Mouse (Mus musculus) lung, postnatal 25 days (tissue): Measurements from ENCODE around the gene Lpp.

Source experiments
- DNase-seq: peaks from one replicate; pipeline ENCODE4 v3.0.0; 2022; ENCODE audit warnings: low spot score

Lpp gene

DNA sequence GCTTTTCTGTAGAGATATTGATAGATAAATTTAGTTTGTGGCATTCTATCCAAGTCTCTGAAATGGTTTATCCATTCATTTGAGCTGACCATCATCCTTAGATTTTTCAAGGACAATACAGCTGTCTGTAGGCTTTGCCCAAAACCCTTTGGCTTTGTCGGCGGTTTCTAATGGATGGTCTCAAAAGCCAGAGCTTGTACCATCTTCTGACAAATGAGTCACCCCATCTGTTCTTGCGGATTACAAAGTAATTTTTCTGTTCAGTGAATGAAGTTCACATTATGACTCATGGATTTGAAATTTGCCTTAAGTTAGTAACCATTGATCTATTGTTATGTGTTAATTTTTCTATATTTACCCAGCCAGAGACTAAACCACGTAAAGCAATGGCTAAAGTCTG is 301.8 kb downstream of the Lpp start:
- no peak for DNase-seq

DNA sequence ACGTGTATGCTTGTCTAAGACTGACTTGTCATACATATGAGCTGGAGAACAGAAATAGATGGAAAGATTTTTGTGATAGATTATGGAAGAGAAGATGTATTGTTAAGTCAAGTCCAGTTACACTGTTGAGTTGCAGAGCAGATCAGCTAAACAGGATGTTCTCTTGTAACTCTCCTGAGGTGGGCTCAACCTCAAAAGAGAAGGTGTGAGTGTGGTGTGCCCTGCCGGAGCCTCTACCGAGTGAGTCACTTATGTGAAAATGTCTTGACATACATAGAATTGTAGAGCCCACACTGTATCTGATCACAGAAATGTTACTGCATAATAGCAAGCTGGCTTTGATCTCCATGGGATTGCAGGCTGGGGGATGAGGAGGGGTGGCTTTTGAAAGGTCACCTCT is 310.9 kb downstream of the Lpp start:
- no peak for DNase-seq

GRCm38 (mm10) chr16:24723641-24724040 is 330.3 kb downstream of the Lpp start:
- DNase-seq = no peak

GRCm38 (mm10) chr16:24732751-24733150 is 339.4 kb downstream of the Lpp start:
- DNase-seq = no peak

- DNase-seq = peak; percentile 11
Measured at GRCm38 (mm10) chr16:24733321-24733720, 340.0 kb downstream of the Lpp start.

GRCm38 (mm10) chr16:24735754-24736153 is 342.4 kb downstream of the Lpp start:
- no peak for DNase-seq

DNA sequence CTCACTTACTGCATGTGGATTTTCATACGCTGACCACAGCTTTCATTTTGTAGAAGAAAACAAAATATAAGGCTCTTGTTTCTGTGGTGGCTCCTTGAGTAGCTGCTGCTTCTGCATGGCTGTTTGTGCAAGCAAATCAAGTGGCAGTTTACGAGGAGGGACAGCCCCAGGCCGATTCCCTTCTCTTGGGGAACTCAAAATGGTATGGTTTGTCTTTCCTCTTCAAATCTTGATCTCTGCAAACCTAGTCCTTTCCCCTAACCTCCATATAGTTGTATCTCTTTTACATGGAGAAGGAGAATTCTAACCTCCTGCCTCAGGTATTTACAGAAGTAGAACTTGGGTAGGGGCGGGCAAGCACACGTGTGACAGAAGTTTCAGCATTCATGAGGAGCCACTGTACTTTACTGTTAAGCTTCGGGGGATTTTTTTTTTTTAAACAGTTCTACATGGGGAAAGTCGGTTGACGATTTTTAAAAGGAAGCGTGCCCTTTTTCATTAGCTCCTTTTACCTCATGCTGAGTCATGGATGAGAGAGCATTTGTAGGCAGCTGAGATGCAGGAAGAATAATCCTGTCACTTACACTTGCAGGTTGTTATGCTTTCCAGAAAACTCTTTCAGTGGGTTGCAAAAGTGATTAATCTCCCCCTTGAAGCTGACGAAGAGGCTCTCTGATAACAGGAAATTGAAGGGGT is 344.2 kb downstream of the Lpp start:
- DNase-seq = no peak

- no peak for DNase-seq
Measured at GRCm38 (mm10) chr16:24740714-24741113, 347.4 kb downstream of the Lpp start.

GRCm38 (mm10) chr16:24749816-24750215 is 356.5 kb downstream of the Lpp start:
- no peak for DNase-seq

DNA sequence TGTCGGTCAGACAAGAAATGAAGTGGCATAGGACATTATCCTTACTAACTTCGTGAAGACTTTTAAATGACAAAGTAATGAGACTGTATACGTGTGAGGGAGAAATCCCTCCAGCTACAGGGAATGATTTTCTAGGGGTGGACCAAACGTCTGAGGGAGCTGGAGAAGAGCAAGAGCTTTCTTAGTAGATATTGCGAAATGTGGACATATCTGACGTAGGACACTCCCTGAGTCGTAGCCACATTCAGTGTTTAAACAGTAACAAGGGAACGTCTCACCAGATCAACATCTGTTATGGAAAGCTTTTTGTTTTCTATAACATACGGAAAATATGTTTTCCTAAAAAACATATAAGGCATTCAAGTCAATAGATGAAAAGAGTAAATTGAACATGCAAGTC is 362.8 kb downstream of the Lpp start:
- DNase-seq = no peak

DNA sequence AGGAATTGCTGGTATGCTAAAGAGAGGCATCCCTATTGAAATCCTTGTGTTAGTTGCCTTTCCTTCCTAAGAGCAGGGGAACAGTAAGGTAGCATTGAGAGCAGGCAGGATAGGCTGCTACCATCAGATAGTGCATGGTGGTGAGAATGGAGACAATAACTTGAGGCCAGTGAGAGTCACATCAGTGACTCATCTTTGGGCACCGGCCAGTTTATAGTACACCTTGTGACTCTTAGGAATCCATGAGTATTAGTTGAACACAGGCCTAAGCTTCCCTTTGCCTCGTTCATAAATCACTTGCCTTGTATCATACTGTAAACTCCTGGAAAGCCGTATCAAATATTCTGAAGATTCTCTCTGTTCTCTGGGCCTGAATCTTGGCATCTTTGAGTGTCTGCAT is 372.7 kb downstream of the Lpp start:
- DNase-seq = no peak

GRCm38 (mm10) chr16:24766596-24766995 is 373.3 kb downstream of the Lpp start:
- DNase-seq = no peak

GRCm38 (mm10) chr16:24777053-24777452 is 383.7 kb downstream of the Lpp start:
- DNase-seq = no peak

DNA sequence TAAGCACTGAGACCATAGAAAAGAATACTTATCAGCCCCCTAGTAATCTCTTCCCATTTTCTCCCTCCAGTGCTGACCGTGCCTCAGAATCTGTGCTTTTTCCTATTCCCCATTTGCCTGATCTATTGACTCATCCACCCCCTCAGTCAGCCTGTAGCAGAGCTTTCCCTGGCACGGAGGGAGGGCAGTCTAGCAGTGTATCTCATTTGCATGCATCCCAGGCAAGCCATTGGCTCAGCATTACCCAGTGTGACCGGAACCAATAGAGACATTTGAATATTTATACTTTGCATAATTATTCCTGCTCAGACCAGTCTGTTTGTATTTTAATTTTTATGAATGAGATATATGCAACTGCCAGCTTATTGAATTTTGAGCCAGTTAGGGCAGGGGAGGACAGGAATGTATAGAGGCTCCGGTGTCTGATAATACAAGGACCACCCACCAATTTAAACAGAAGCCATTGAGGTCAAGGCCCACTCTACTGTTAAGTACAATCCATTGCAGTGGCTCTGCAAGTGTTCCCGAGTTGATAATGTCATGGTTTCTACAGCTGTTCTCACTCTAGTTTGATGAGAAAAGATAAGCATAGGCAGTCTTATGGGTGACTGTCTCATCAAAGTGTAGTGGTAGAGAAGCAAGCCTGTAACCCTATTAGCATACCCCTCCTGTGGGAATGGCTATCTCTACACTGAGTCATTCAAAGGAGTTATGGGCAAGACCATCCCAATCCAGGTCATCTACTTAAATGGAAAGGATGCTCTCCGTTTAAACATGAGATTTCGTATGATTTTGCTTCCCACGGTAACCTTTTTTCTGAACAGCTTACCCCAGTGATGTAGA is 385.3 kb downstream of the Lpp start:
- no peak for DNase-seq

GRCm38 (mm10) chr16:24780545-24780944 is 387.2 kb downstream of the Lpp start:
- no peak for DNase-seq

GRCm38 (mm10) chr16:24781922-24782321 is 388.6 kb downstream of the Lpp start:
- DNase-seq = no peak

GRCm38 (mm10) chr16:24785651-24786050 is 392.3 kb downstream of the Lpp start:
- DNase-seq = no peak

DNA sequence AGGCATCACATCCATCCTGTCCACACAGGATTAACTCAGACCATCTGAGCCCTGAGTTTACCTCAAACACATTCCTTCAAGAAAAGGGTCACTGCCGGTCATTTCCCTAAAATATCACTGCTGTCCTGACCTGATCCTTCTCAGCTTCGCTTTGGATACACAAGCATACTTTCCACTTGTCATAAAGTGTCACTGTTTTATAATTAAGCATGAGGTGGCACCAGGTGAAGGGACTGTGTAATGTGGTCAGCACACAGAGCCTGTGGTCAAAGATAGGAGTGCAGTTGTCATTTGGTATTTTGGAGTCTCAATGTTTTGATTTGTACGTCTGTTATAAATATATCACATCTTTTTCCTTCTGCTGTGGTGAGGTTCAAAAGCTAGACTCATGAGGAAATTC is 395.7 kb downstream of the Lpp start:
- no peak for DNase-seq

DNA sequence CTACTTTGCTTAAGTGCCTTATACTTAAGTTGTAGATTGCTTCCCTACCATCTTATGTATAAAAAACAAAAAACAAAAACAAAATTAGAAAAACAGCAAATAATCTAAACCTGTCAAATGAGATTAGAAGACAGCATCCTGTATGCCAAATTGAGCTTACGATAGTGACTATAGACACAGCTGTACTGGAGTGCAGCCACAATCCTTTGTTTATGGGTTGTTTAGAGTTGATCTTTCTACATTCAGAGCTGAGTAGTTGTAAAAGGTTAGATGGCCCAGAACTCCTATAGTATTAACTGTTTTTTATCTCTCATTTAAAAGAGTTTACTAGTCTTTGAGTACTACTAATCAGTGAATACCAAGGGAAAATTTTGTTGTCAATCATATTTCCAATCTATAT is 398.1 kb downstream of the Lpp start:
- no peak for DNase-seq

GRCm38 (mm10) chr16:24791984-24792383 is 398.7 kb downstream of the Lpp start:
- DNase-seq = peak; percentile 14

DNA sequence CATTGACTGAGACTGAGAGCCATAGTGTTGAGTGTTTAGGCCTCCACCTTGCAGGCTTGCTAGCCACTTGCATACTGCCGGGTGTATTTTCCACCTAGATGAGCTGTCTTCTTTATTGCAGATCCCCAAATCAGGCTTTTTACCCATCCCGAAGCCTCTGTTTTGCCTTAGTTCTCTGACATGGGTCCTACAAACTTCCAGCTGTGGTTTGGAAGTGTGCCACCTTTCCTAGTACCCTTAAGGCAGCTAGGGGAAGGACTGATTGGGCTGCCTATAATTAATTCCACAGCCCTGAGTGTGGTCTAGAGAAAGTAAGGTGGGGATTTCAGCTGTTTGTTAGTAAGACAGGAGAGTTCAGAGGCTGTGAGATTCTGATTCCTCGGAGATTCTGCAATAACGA is 399.5 kb downstream of the Lpp start:
- no peak for DNase-seq

- no peak for DNase-seq
Measured at GRCm38 (mm10) chr16:24794665-24795064, 401.4 kb downstream of the Lpp start.

GRCm38 (mm10) chr16:24801355-24801754 is 408.0 kb downstream of the Lpp start:
- DNase-seq = no peak

GRCm38 (mm10) chr16:24801780-24802179 is 408.5 kb downstream of the Lpp start:
- DNase-seq = no peak
